Mouse (Mus musculus) liver, embryonic 11.5 days (tissue): ENCODE results near the gene Rrbp1. TPM values are rescaled to one million over a fixed set of nuclear protein-coding genes. Genes with fewer than 3 reads are reported as not detected.

Experiments used
- ATAC-seq: fragments of 200-750 bp; cut with Nextera tagmentation; replicated peaks from 2 replicates; pipeline ENCODE4 v1.8.0; 2017; ENCODE audit warnings: moderate number of reproducible peaks, mild to moderate bottlenecking, moderate TSS enrichment, moderate library complexity; ENCODE audit not compliant: low FRiP score
- DNase-seq: peaks from one replicate; pipeline ENCODE4 v3.0.0-alpha.2; 2017; ENCODE audit warnings: low spot score
- H3K27ac ChIP-seq: fragments of 300-500 bp; sonication (generic); 2 replicates; pipeline ENCODE4 v1.5.1; 2014; ENCODE audit warnings: mild to moderate bottlenecking, low read depth, low read length, control low read depth
- H3K27me3 ChIP-seq: fragments of 300-500 bp; sonication (generic); replicated peaks from 2 replicates; pipeline ENCODE4 v1.6.1; 2014; ENCODE audit warnings: low read length, mixed read lengths; ENCODE audit not compliant: control insufficient read depth, insufficient read depth
- H3K36me3 ChIP-seq: fragments of 300-500 bp; sonication (generic); 2 replicates; pipeline ENCODE4 v1.6.1; 2014; ENCODE audit warnings: mild to moderate bottlenecking, low read length, moderate library complexity, mixed read lengths; ENCODE audit not compliant: control insufficient read depth, insufficient read depth
- H3K4me1 ChIP-seq: fragments of 300-500 bp; sonication (generic); replicated peaks from 2 replicates; pipeline ENCODE4 v1.6.1; 2014; ENCODE audit warnings: low read length, mixed read lengths; ENCODE audit not compliant: control insufficient read depth, insufficient read depth
- H3K4me2 ChIP-seq: fragments of 300-500 bp; sonication (generic); 2 replicates; pipeline ENCODE4 v1.6.1; 2014; ENCODE audit warnings: mild to moderate bottlenecking, control low read depth, moderate library complexity
- H3K4me3 ChIP-seq: fragments of 300-500 bp; sonication (generic); 2 replicates; pipeline ENCODE4 v1.5.1; 2014; ENCODE audit warnings: low read depth, low read length, control low read depth
- H3K9ac ChIP-seq: fragments of 300-500 bp; sonication (generic); 2 replicates; pipeline ENCODE4 v1.6.1; 2014; ENCODE audit warnings: low read depth, low read length, control low read depth
- H3K9me3 ChIP-seq: fragments of 300-500 bp; sonication (generic); 2 replicates; pipeline ENCODE4 v1.6.1; 2016; ENCODE audit warnings: low read length, inconsistent platforms, mixed read lengths; ENCODE audit not compliant: control insufficient read depth
- WGBS: fragments of 180-500 bp; shearing (Covaris S2); extraction: QIAGEN DNeasy Blood & Tissue Kit; methylation state at CpG from one replicate; pipeline ENCODE4 v1.1.7; 2014; 5-methylcytosine and 5-hydroxymethylcytosine counted together
- polyA plus RNA-seq: library from polyadenylated mRNA; unstranded; fragments of >200 nt; fragmentation: Nextera tagmentation; extraction: Ambion mirVana; gene quantifications from 2 replicates; pipeline ENCODE4 v1.2.1, GENCODE M21; 2014

The Rrbp1 gene
- polyA plus RNA-seq, 1 experiment from 2014 or later: 89.6 TPM

- 90% methylated on average over 8 of the region's 8 CpGs for WGBS
- Histone ChIP-seq H3K27me3 (no peaks in the 10 kb centered on the region), H3K9ac (no peak overlapping the region), H3K36me3 (peaks cover 16% of the 10 kb centered on the region; the same call in 1 of the 2 replicates), H3K4me1 (peaks cover 20% of the 10 kb centered on the region), H3K27ac (no peak overlapping the region), H3K4me2 (no peak overlapping the region), H3K4me3 (no peak overlapping the region), H3K9me3 (no peaks in the 10 kb centered on the region)
- ATAC-seq (no peak), DNase-seq (no peak)
Observed at GRCm38 (mm10) chr2:143978444-143979147, 32.5 kb downstream of the Rrbp1 start.

DNA sequence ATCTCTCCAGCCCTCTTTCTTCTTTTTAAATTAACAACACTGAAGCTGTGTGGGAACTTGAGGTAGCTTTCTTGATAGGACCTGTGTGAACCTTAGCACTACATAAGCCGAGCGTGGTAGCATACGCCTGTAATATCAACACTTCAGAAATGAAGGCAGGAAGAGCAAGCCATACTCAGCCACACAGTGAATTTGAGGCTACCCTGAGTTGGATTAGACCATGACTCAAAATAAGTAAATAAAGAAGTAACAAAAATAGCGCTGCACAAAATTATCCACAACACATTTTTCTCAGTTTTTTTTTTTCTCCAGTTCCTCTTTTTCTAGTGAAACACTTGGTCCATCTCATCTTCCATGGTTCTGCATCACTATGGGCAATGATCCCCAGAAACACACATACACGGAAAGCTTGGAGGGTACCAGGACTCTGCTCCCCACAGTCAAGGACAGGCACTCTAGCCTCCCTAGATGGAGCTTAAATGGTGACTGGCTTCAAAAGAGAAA lies 35.9 kb downstream of the Rrbp1 start:
- Histone ChIP-seq H3K4me1 (peaks cover 3% of the 10 kb centered on the region; the same call in 1 of the 2 replicates), H3K36me3 (peaks cover 29% of the 10 kb centered on the region), H3K9me3 (no peaks in the 10 kb centered on the region), H3K27me3 (no peaks in the 10 kb centered on the region), H3K4me3 (no peak overlapping the region), H3K9ac (no peak overlapping the region), H3K27ac (no peak overlapping the region), H3K4me2 (no peak overlapping the region)
- whole genome bisulfite sequencing: 90% methylated on average over 5 of the region's 5 CpGs
- ATAC-seq: no peak
- no peak for DNase-seq

- H3K4me2 ChIP-seq: no peak overlapping the region
- no peak overlapping the region for H3K4me3 ChIP-seq
- DNase-seq: no peak
- ATAC-seq: no peak
- H3K27ac ChIP-seq: no peak overlapping the region
- 92% methylated on average over 7 of the region's 7 CpGs for WGBS
- H3K9ac ChIP-seq: no peak overlapping the region
- H3K4me1 ChIP-seq: no peaks in the 10 kb centered on the region
- no peaks in the 10 kb centered on the region for H3K27me3 ChIP-seq
- peaks cover 26% of the 10 kb centered on the region for H3K36me3 ChIP-seq
- no peaks in the 10 kb centered on the region for H3K9me3 ChIP-seq
Observed at GRCm38 (mm10) chr2:143973161-143973560, 37.9 kb downstream of the Rrbp1 start.

DNA sequence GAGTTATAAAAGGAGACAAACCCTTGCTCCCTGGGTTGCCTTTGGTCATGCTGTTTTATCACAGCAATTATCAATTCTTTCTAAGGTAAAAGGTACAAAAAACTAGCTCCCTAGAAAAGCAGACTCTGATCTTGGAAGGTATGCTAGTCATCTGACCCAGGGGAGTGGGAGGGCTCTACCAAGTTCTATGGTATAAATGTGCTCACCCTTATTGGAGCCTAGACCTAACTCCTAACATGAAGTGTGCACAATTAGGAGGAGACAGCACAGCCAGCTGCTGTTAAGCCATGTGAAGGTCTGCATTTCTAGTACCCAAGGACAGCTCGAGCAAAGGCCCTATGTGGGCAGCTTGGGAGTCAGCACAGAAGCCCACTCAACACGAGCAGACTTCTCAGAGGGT lies 39.2 kb downstream of the Rrbp1 start:
- Histone ChIP-seq H3K4me3 (no peak overlapping the region), H3K27ac (no peak overlapping the region), H3K27me3 (no peaks in the 10 kb centered on the region), H3K36me3 (peaks cover 38% of the 10 kb centered on the region), H3K9ac (no peak overlapping the region), H3K4me2 (no peak overlapping the region), H3K4me1 (no peaks in the 10 kb centered on the region), H3K9me3 (no peaks in the 10 kb centered on the region)
- 84% methylated on average over 2 of the region's 2 CpGs for whole genome bisulfite sequencing
- DNase-seq: no peak
- no peak for ATAC-seq

DNA sequence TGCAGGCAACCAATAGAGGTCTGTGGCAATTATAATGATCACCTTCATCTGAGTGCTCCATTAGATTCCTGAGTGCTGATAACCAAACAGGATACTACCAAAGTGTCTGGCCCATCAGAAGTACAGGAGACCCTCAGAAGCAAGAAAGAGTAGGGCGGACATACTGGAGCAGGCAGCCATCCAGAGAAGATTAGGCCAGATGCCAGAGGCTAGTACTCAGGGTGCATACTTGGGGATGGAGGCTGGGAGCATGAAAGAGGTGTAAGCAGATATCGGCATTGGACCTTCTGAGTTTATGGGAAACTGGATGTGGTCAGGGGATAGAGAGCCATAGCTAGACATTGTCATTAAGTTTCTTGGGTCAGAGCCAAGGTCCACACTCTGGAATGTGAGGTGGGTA lies 40.2 kb downstream of the Rrbp1 start:
- Histone ChIP-seq H3K36me3 (peaks cover 49% of the 10 kb centered on the region), H3K27ac (no peak overlapping the region)

DNA sequence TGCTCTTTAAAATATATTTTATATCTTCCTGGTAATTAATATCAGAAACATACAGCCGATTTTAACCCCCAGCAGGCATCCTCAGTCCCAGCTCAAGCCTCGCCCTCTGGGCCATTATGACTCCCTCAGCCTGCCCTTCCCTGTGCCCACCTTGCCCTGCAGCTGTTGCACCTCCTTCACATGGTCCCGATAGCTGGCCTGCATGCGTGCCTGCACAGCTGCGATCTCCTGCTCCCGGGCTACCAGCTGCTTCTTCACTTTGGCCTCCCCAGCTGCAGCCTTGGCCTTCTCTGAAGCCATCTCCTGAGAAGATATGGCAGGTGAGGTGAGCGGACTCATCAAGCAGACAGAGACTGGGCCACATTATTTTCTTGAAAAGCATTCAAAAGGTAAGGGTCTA lies 41.8 kb downstream of the Rrbp1 start:
- H3K4me3 ChIP-seq: no peak overlapping the region
- H3K9ac ChIP-seq: no peak overlapping the region
- no peaks in the 10 kb centered on the region for H3K9me3 ChIP-seq
- 89% methylated on average over 7 of the region's 7 CpGs for WGBS
- peaks cover 55% of the 10 kb centered on the region for H3K36me3 ChIP-seq
- H3K4me1 ChIP-seq: no peaks in the 10 kb centered on the region
- H3K27me3 ChIP-seq: no peaks in the 10 kb centered on the region
- ATAC-seq (no peak), DNase-seq (no peak)
- no peak overlapping the region for H3K27ac ChIP-seq
- H3K4me2 ChIP-seq: no peak overlapping the region

More for the DNA sequence above, 40.2 kb downstream of the Rrbp1 start:
- H3K4me3 ChIP-seq: no peak overlapping the region
- H3K9ac ChIP-seq: no peak overlapping the region
- H3K27me3 ChIP-seq: no peaks in the 10 kb centered on the region
- no peak for ATAC-seq
- no peak overlapping the region for H3K4me2 ChIP-seq
- H3K4me1 ChIP-seq: no peaks in the 10 kb centered on the region
- no peak for DNase-seq
- no peaks in the 10 kb centered on the region for H3K9me3 ChIP-seq
- WGBS: 88% methylated on average over 2 of the region's 2 CpGs

DNA sequence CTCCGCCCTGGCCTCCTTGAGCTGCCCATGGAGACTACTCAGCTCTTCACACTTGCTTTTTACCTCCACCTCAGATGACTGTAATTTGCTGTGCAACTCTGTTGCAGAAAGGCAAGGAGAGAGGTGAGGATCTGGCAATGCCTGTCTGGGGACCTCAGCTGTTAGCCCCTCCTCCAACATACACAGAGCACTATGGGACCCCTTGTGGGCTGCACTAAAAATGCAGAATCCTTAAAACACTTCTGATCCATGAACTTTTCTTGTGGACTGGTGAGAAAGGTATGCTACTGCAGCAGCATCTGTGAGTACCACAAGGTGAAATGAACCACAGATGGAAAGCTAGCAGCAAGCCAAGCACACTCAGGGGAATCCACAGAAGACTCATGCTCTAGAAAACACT lies 47.7 kb downstream of the Rrbp1 start:
- Histone ChIP-seq H3K9me3 (0 out of 2 replicates have a peak, but pooled peaks cover 2% of the 10 kb centered on the region), H3K36me3 (peaks cover 73% of the 10 kb centered on the region), H3K9ac (no peak overlapping the region), H3K4me1 (no peaks in the 10 kb centered on the region), H3K27ac (no peak overlapping the region), H3K4me2 (no peak overlapping the region), H3K4me3 (no peak overlapping the region), H3K27me3 (no peaks in the 10 kb centered on the region)
- WGBS: 100% methylated on average over 1 of the region's 1 CpGs
- DNase-seq: no peak
- no peak for ATAC-seq

DNA sequence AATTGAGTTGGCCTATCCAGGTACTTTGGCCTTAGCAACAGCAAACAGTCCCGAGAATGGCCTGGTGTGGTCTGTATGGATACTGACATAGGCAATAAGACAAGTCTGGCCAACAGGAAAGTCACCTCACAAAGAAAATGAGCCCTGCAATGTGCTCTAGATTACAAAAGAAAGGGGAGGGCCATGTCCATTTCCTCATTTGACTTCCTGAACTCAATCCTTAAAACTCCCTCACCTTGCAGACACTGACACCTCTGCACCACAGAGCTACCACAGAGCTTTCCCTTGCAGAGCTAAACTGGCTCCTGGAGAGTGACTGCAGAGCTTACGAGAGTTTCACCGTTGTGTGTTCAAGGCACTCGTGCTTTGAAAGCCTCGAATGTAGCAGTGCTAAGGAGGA lies 48.9 kb downstream of the Rrbp1 start:
- no peak for DNase-seq
- Histone ChIP-seq H3K4me1 (no peaks in the 10 kb centered on the region), H3K9me3 (0 out of 2 replicates have a peak, but pooled peaks cover 2% of the 10 kb centered on the region), H3K4me3 (no peak overlapping the region), H3K36me3 (peaks cover 70% of the 10 kb centered on the region), H3K27me3 (no peaks in the 10 kb centered on the region), H3K27ac (no peak overlapping the region), H3K4me2 (no peak overlapping the region), H3K9ac (no peak overlapping the region)
- no peak for ATAC-seq
- WGBS: 94% methylated on average over 5 of the region's 5 CpGs

DNA sequence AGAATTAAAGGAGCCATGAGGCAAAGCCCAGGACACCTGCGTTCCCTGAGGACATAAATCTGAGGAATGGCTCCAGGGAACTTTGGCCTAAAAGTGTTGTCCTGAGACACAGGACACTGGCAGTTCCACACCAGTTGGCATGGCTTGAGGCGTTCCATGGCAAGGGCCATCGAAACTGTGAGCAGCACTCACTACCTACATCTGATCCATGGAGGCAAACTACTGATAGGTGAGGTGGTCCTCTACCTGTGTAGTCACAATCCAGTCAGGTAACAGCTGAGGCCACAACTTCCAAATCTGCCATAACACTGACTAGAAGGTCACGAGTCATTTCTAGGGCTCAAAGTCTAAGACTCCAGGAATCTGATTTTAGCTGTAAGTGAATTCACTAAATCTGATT lies 55.3 kb downstream of the Rrbp1 start:
- Histone ChIP-seq H3K27me3 (no peaks in the 10 kb centered on the region), H3K27ac (no peak overlapping the region), H3K4me3 (no peak overlapping the region), H3K9me3 (0 out of 2 replicates have a peak, but pooled peaks cover under 1% of the 10 kb centered on the region), H3K36me3 (peaks cover 66% of the 10 kb centered on the region), H3K4me2 (no peak overlapping the region), H3K9ac (no peak overlapping the region), H3K4me1 (no peaks in the 10 kb centered on the region)
- WGBS: 88% methylated on average over 4 of the region's 4 CpGs
- DNase-seq (no peak), ATAC-seq (no peak)
